Mouse (Mus musculus) lung, embryonic 16.5 days (tissue): Measurements from ENCODE around the gene Gm10134. TPM values are rescaled to one million over a fixed set of nuclear protein-coding genes. Genes with fewer than 3 reads are reported as not detected.
"Not testable (repeated sequence)": the region's sequence is repeated elsewhere in the genome, so short reads cannot be mapped to it uniquely, and the experiment has no call there.

ENCODE experiments used
- ATAC-seq: fragments of 200-750 bp; cut with Nextera tagmentation; 2 replicates; pipeline ENCODE4 v1.8.0; 2017; ENCODE audit warnings: low read depth, mild to moderate bottlenecking, moderate library complexity
- H3K27ac ChIP-seq: fragments of 300-500 bp; sonication (generic); 2 replicates; pipeline ENCODE4 v1.5.1; 2014; ENCODE audit warnings: mild to moderate bottlenecking, control low read depth, low read length
- H3K27me3 ChIP-seq: fragments of 300-500 bp; sonication (generic); 2 replicates; pipeline ENCODE4 v1.6.1; 2014; ENCODE audit warnings: low read depth, low read length, mixed read lengths; ENCODE audit not compliant: control insufficient read depth, insufficient read depth
- H3K36me3 ChIP-seq: fragments of 300-500 bp; sonication (generic); 2 replicates; pipeline ENCODE4 v1.6.1; 2014; ENCODE audit warnings: low read length; ENCODE audit not compliant: control insufficient read depth, insufficient read depth
- H3K4me1 ChIP-seq: fragments of 300-500 bp; sonication (generic); replicated peaks from 2 replicates; pipeline ENCODE4 v1.6.1; 2014; ENCODE audit warnings: low read length, mixed read lengths; ENCODE audit not compliant: control insufficient read depth, insufficient read depth
- H3K4me2 ChIP-seq: fragments of 300-500 bp; sonication (generic); 2 replicates; pipeline ENCODE4 v1.6.1; 2014; ENCODE audit warnings: low read depth, low read length, control low read depth
- H3K4me3 ChIP-seq: fragments of 300-500 bp; sonication (generic); 2 replicates; pipeline ENCODE4 v1.5.1; 2014; ENCODE audit warnings: mild to moderate bottlenecking, low read length, control low read depth
- H3K9ac ChIP-seq: fragments of 300-500 bp; sonication (generic); 2 replicates; pipeline ENCODE4 v1.6.1; 2014; ENCODE audit warnings: low read length, control low read depth
- H3K9me3 ChIP-seq: fragments of 300-500 bp; sonication (generic); 2 replicates; pipeline ENCODE4 v1.6.1; 2016; ENCODE audit warnings: low read length; ENCODE audit not compliant: control insufficient read depth
- WGBS: fragments of 180-500 bp; shearing (Covaris S2); extraction: QIAGEN DNeasy Blood & Tissue Kit; methylation state at CpG from one replicate; pipeline ENCODE4 v1.1.7; 2014; 5-methylcytosine and 5-hydroxymethylcytosine counted together
- polyA plus RNA-seq: library from polyadenylated mRNA; unstranded; fragments of >200 nt; fragmentation: Nextera tagmentation; extraction: Ambion mirVana; gene quantifications from 2 replicates; pipeline ENCODE4 v1.2.1, GENCODE M21; 2015

The Gm10134 gene
- polyA plus RNA-seq, 1 experiment from 2014 or later: 3.4 TPM

GRCm38 (mm10) chr2:28496671-28497070 is 9.2 kb upstream of the Gm10134 start, which contains the start of gene Gbgt1:
TSS of gene Gbgt1 (plus strand) at chr2:28496891.
- Histone ChIP-seq H3K4me2 (no peak within 1 kb of the TSS), H3K4me3 (no peak within 1 kb of the TSS), H3K36me3 (no peaks in the 10 kb centered on the region), H3K27me3 (no peaks in the 10 kb centered on the region), H3K4me1 (peaks cover 5% of the 10 kb centered on the region; the same call in 1 of the 2 replicates), H3K9me3 (no peaks in the 10 kb centered on the region), H3K9ac (0 out of 2 replicates have a peak within 1 kb of the TSS, but pooled peaks have one; percentile 0), H3K27ac (peak within 1 kb of the TSS; percentile 1; the same call in 1 of the 2 replicates)
- WGBS: 73% methylated on average over 5 of the region's 5 CpGs
- peak; percentile 34 for ATAC-seq

DNA sequence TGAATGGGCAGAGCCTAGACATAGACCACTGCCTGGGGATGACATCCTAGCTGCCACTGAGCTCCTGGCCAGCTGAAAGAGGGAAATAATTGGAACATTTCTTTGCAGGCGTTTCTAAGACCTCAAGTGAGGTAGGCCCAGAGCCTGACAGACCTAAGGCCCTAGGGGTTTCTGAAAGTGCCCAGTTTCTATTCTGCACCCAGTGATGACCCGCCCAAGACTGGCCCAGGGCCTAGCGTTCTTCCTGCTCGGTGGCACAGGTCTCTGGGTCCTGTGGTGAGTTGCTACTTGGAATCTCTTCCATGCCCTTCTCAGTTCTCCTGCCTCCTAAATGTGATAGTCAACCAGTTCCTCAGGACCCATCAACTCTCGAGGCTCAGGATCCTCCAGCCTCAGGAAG is 8.3 kb upstream of the Gm10134 start:
- Histone ChIP-seq H3K27me3 (no peaks in the 10 kb centered on the region), H3K4me2 (no peak overlapping the region), H3K4me3 (no peak overlapping the region), H3K9me3 (no peaks in the 10 kb centered on the region), H3K9ac (no peak overlapping the region), H3K4me1 (peaks cover 5% of the 10 kb centered on the region; the same call in 1 of the 2 replicates), H3K27ac (no peak overlapping the region), H3K36me3 (no peaks in the 10 kb centered on the region)
- no peak for ATAC-seq
- 74% methylated on average over 5 of the region's 5 CpGs for WGBS

DNA sequence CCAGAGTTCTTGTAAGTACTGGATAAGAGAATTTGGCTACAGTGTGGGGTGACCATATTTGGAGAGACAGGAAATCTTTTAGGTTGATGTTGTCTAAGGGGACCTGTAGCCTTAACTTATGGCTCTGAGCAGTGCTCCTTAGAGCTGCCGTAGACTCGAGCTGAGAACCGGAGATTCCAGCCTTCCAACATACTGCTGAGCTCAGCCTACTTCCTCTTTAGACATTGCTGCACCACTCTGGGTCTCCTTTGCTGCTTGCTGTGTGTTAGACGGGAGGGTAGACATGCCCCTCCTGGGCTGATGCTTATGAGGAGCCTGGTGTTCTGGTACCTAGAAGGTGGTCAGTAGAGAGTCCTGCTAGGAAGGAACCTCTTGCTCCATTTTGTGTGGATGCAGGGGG is 7.5 kb upstream of the Gm10134 start:
- H3K4me3 ChIP-seq: no peak overlapping the region
- 70% methylated on average over 4 of the region's 4 CpGs for WGBS
- H3K9me3 ChIP-seq: no peaks in the 10 kb centered on the region
- H3K9ac ChIP-seq: no peak overlapping the region
- ATAC-seq: no peak
- peaks cover 5% of the 10 kb centered on the region; the same call in 1 of the 2 replicates for H3K4me1 ChIP-seq
- no peak overlapping the region for H3K27ac ChIP-seq
- no peak overlapping the region for H3K4me2 ChIP-seq
- no peaks in the 10 kb centered on the region for H3K27me3 ChIP-seq
- no peaks in the 10 kb centered on the region for H3K36me3 ChIP-seq

GRCm38 (mm10) chr2:28502987-28503386 is 2.9 kb upstream of the Gm10134 start:
- Histone ChIP-seq H3K27ac (no peak overlapping the region), H3K9me3 (no peaks in the 10 kb centered on the region), H3K9ac (no peak overlapping the region), H3K4me1 (no peaks in the 10 kb centered on the region), H3K36me3 (no peaks in the 10 kb centered on the region), H3K4me3 (no peak overlapping the region), H3K27me3 (no peaks in the 10 kb centered on the region), H3K4me2 (no peak overlapping the region)
- no peak for ATAC-seq
- WGBS: 67% methylated on average over 10 of the region's 10 CpGs

DNA sequence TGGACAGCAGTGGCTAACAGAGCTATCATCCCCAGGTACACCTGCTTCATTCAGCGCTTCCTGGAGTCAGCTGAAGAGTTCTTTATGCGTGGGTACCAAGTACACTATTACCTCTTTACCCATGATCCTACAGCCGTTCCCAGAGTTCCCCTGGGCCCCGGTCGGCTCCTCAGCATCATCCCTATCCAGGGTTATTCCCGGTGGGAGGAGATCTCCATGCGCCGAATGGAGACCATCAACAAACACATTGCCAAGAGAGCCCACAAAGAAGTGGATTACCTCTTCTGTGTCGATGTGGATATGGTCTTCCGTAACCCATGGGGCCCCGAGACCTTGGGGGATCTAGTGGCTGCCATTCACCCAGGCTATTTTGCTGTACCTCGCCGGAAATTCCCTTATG is 1.2 kb upstream of the Gm10134 start:
- 82% methylated on average over 13 of the region's 13 CpGs for WGBS

DNA sequence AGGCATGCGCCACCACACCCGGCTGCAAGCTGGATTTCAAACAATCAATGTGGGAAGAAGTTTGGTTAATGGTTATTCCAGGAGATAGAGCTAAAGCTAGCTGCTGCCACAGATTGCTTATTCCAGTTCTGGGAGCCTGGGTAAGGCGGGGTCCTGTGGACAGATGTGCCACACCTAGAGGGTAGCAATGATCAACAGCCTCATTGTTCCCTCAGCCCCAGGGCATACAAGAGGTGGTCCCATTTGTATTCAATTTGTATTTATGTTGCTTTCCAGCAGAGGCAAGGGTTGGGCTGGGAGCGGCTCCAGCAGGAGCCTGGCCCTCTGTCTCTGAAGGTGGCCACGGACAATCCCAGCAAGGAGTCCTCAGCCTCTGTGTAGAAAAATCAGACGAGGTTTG is 396 bp downstream of the Gm10134 start:
- Histone ChIP-seq H3K9me3 (no peaks in the 10 kb centered on the region), H3K27ac (no peak overlapping the region), H3K27me3 (no peaks in the 10 kb centered on the region), H3K4me1 (no peaks in the 10 kb centered on the region), H3K4me3 (no peak overlapping the region), H3K9ac (no peak overlapping the region), H3K36me3 (no peaks in the 10 kb centered on the region), H3K4me2 (no peak overlapping the region)
- 80% methylated on average over 6 of the region's 6 CpGs for WGBS
- ATAC-seq: no peak

More for the DNA sequence above, 1.2 kb upstream of the Gm10134 start:
- Histone ChIP-seq H3K4me3 (no peak overlapping the region), H3K9me3 (no peaks in the 10 kb centered on the region), H3K4me2 (no peak overlapping the region), H3K9ac (no peak overlapping the region), H3K27me3 (no peaks in the 10 kb centered on the region), H3K4me1 (no peaks in the 10 kb centered on the region), H3K27ac (no peak overlapping the region), H3K36me3 (no peaks in the 10 kb centered on the region)
- no peak for ATAC-seq

GRCm38 (mm10) chr2:28511600-28511999 is 5.7 kb downstream of the Gm10134 start:
- H3K9ac ChIP-seq, ATAC-seq: not testable (repeated sequence)

GRCm38 (mm10) chr2:28512798-28513401 is 7.0 kb downstream of the Gm10134 start, which contains the start of gene Ralgds:
TSS of gene Ralgds (plus strand) at chr2:28513125.
- Histone ChIP-seq H3K36me3 (no peaks in the 10 kb centered on the region), H3K4me1 (peaks cover 11% of the 10 kb centered on the region), H3K9ac (peak within 1 kb of the TSS; percentile 86), H3K4me3 (peak within 1 kb of the TSS; percentile 74), H3K9me3 (no peaks in the 10 kb centered on the region), H3K27me3 (no peaks in the 10 kb centered on the region), H3K27ac (peak within 1 kb of the TSS; percentile 67), H3K4me2 (peak within 1 kb of the TSS; percentile 98)
- WGBS: under 1% methylated on average over 46 of the region's 71 CpGs
- peak; percentile 76 for ATAC-seq

More at GRCm38 (mm10) chr2:28511600-28511999, 5.7 kb downstream of the Gm10134 start:
- not testable (repeated sequence) for H3K4me3 ChIP-seq, H3K36me3 ChIP-seq, H3K9me3 ChIP-seq, H3K4me2 ChIP-seq, H3K27me3 ChIP-seq, H3K27ac ChIP-seq
- H3K4me1 ChIP-seq: peaks cover 11% of the 10 kb centered on the region
- WGBS: 45% methylated on average over 5 of the region's 5 CpGs

DNA sequence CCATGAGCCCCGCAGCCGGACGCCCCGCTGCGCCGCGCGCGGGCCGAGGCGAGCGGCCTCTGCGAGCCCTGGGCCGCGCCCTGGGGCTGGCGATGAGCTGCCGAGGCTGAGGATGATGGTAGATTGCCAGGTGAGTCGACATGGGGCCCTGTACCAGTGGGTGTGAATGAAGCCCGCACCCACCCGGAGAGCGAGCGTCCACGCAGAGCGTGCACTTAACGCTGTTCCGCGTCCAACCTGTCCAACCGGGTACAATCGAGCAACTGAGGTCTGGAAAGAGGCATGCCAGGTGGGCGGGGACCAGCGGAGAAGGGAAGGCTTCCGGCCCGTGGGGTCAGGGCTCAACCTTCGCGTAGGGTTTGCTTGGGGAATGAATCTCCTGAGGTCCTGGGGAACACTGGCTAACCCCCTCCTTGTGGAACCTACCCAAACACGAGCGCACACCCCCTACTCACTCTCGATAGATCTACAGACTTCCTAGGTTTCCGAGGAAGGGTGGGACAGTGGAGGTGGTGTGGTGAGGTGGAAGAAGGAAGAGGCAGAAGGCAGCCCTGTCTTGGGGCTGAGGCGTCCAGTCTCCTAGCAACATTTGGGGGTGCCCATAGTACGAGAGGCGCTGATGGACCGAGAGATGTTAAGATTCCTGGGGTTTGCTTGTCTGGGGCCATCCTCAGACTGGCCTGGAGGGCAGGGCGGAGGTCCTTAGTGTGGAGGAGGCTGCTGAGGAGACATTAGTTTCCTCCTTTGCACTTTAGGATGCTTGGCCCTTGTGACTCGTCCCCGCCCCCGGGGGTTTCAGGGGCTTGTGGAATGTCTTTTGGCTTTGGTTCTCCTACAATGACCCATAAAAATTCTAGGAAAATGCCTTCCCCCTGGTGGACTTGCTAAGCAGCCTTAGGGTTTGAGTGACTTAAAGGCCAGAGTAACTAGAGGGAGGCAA is 7.8 kb downstream of the Gm10134 start:
- H3K9ac ChIP-seq: peak overlapping the region; percentile 86
- no peaks in the 10 kb centered on the region for H3K9me3 ChIP-seq
- peak overlapping the region; percentile 98 for H3K4me2 ChIP-seq
- H3K27ac ChIP-seq: peak overlapping the region; percentile 67
- WGBS: 6% methylated on average over 37 of the region's 47 CpGs
- ATAC-seq: peak; percentile 53
- no peaks in the 10 kb centered on the region for H3K27me3 ChIP-seq
- peak overlapping the region; percentile 74 for H3K4me3 ChIP-seq
- no peaks in the 10 kb centered on the region for H3K36me3 ChIP-seq
- peaks cover 11% of the 10 kb centered on the region for H3K4me1 ChIP-seq
